Mouse (Mus musculus): ENCODE results near the gene Zfp12.

GRCm38 (mm10) chr5:143275761-143276160, 40.8 kb downstream of the Zfp12 start:
- no peak for TF ChIP-seq POLR2A (IDR thresholded peaks at IDR 0.05; ENCODE audit: borderline replicate concordance, control insufficient read depth, low read depth, low read length)
- no peak for TF ChIP-seq CTCF (IDR thresholded peaks at IDR 0.05; ENCODE audit: control insufficient read depth, insufficient read depth, low read length)

Measured in bone marrow, adult 2 months (tissue).